Mouse (Mus musculus): Measurements from ENCODE around the gene Ccser1. TPM values are rescaled to one million over a fixed set of nuclear protein-coding genes. Genes with fewer than 3 reads are reported as not detected.

Ccser1 gene
- polyA plus RNA-seq, 1 experiment from 2014 or later, result 3.8 TPM

- 75% methylated on average over 3 of the region's 3 CpGs for WGBS
- H3K4me2 ChIP-seq (ENCODE audit: low read depth, low read length), result no peak overlapping the region
- H3K9me3 ChIP-seq (ENCODE audit: control insufficient read depth, low read length), result no peaks in the 10 kb centered on the region
- H3K27me3 ChIP-seq (replicated peaks; ENCODE audit: control insufficient read depth, insufficient read depth, low read length), result no peaks in the 10 kb centered on the region
- H3K36me3 ChIP-seq (ENCODE audit: control insufficient read depth, insufficient read depth, low read length), result no peaks in the 10 kb centered on the region
- H3K27ac ChIP-seq (ENCODE audit: low read length), result no peak overlapping the region
- H3K9ac ChIP-seq (ENCODE audit: low read depth, low read length), result no peak overlapping the region
- no peaks in the 10 kb centered on the region for H3K4me1 ChIP-seq (ENCODE audit: control insufficient read depth, insufficient read depth, low read length)
- no peak overlapping the region for H3K4me3 ChIP-seq (ENCODE audit: low read length)
- no peak for ATAC-seq
Measured at GRCm38 (mm10) chr6:61432167-61432566, 252.0 kb downstream of the Ccser1 start.

DNA sequence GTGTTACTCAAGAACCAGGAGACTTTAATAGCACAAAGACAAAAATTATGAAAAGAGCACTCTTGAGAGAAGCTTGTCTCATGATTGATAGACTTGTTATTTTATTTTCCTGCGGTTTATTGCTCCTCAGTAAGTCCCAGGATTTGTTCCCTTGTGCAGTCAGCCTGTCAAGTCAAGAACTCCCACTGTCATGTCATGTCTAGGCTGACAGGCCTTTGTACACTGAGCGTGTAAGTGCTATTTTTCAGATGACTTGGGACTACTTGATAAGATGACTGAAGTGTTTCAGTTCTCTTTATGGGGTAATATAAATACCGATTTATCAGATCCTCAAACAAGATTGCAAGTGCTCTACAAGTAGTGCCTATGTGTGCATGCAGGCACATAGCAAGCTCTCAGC lies 252.6 kb downstream of the Ccser1 start:
- no peaks in the 10 kb centered on the region for H3K9me3 ChIP-seq (ENCODE audit: control insufficient read depth, low read length)
- H3K36me3 ChIP-seq (ENCODE audit: control insufficient read depth, insufficient read depth, low read length), result no peaks in the 10 kb centered on the region
- no peak overlapping the region for H3K27ac ChIP-seq (ENCODE audit: low read length)
- no peak overlapping the region for H3K4me3 ChIP-seq (ENCODE audit: low read length)
- H3K4me2 ChIP-seq (ENCODE audit: low read depth, low read length), result no peak overlapping the region
- 59% methylated on average over 3 of the region's 3 CpGs for WGBS
- H3K27me3 ChIP-seq (replicated peaks; ENCODE audit: control insufficient read depth, insufficient read depth, low read length), result no peaks in the 10 kb centered on the region
- no peak for ATAC-seq
- no peak overlapping the region for H3K9ac ChIP-seq (ENCODE audit: low read depth, low read length)
- H3K4me1 ChIP-seq (ENCODE audit: control insufficient read depth, insufficient read depth, low read length), result no peaks in the 10 kb centered on the region

DNA sequence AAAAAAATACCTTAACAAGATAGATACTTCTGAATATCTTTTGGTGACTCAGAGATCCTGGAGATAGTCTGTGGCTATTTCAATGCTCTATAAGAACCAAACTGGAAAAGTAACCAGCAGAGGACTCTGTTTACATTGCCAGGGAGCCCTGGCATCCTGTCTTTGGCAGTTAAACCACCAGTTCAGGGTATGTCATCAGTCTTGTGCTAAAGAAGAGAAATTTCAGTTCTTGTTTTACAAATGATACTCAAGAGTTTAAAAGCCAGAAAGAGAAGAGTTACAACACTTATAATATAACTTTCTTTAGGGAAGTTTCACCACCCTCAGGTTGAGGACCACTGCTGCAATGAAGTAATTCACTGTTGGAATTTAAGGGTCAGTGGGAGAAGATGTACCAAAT lies 258.0 kb downstream of the Ccser1 start:
- no peak for ATAC-seq

GRCm38 (mm10) chr6:61471371-61472152 lies 291.4 kb downstream of the Ccser1 start:
- WGBS, result 77% methylated on average over 2 of the region's 2 CpGs
- H3K9me3 ChIP-seq (ENCODE audit: control insufficient read depth, low read length), result no peaks in the 10 kb centered on the region
- H3K4me3 ChIP-seq (ENCODE audit: low read length), result no peak overlapping the region
- H3K4me2 ChIP-seq (ENCODE audit: low read depth, low read length), result no peak overlapping the region
- no peak overlapping the region for H3K27ac ChIP-seq (ENCODE audit: low read length)
- no peak for ATAC-seq
- no peaks in the 10 kb centered on the region for H3K36me3 ChIP-seq (ENCODE audit: control insufficient read depth, insufficient read depth, low read length)
- H3K27me3 ChIP-seq (replicated peaks; ENCODE audit: control insufficient read depth, insufficient read depth, low read length), result no peaks in the 10 kb centered on the region
- H3K9ac ChIP-seq (ENCODE audit: low read depth, low read length), result no peak overlapping the region
- H3K4me1 ChIP-seq (ENCODE audit: control insufficient read depth, insufficient read depth, low read length), result no peaks in the 10 kb centered on the region

More for the DNA sequence above, 258.0 kb downstream of the Ccser1 start:
- Histone ChIP-seq H3K27ac (ENCODE audit: low read length) (no peak overlapping the region), H3K4me2 (ENCODE audit: low read depth, low read length) (no peak overlapping the region), H3K9me3 (ENCODE audit: control insufficient read depth, low read length) (no peaks in the 10 kb centered on the region), H3K36me3 (ENCODE audit: control insufficient read depth, insufficient read depth, low read length) (no peaks in the 10 kb centered on the region), H3K9ac (ENCODE audit: low read depth, low read length) (no peak overlapping the region), H3K4me3 (ENCODE audit: low read length) (no peak overlapping the region), H3K4me1 (ENCODE audit: control insufficient read depth, insufficient read depth, low read length) (no peaks in the 10 kb centered on the region), H3K27me3 (replicated peaks; ENCODE audit: control insufficient read depth, insufficient read depth, low read length) (no peaks in the 10 kb centered on the region)

DNA sequence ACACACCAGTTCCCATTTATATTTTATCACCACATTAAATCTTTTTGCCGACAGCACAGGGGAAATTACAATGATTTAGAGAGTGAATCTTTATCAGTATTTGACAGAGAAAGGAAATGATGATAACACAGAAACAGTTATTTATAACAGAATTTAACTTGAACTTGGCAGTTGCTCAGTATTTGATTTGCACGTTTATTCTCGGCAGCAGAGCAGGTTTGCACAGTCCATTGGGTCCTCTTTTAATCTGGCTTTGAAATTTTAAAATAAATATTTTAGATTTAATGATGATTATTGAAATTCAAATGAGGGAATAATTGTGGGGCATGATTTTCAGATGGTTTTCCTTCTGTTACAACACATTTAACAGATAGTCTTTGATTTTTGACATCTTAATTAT lies 305.2 kb downstream of the Ccser1 start:
- Histone ChIP-seq H3K36me3 (ENCODE audit: control insufficient read depth, insufficient read depth, low read length) (no peaks in the 10 kb centered on the region), H3K9me3 (ENCODE audit: control insufficient read depth, low read length) (no peaks in the 10 kb centered on the region), H3K4me1 (ENCODE audit: control insufficient read depth, insufficient read depth, low read length) (no peaks in the 10 kb centered on the region), H3K4me3 (ENCODE audit: low read length) (no peak overlapping the region), H3K27me3 (replicated peaks; ENCODE audit: control insufficient read depth, insufficient read depth, low read length) (no peaks in the 10 kb centered on the region), H3K9ac (ENCODE audit: low read depth, low read length) (no peak overlapping the region), H3K27ac (ENCODE audit: low read length) (no peak overlapping the region), H3K4me2 (ENCODE audit: low read depth, low read length) (no peak overlapping the region)
- WGBS, result 69% methylated on average over 3 of the region's 3 CpGs
- ATAC-seq, result no peak

GRCm38 (mm10) chr6:61491979-61492821 lies 312.1 kb downstream of the Ccser1 start:
- no peak overlapping the region for H3K4me2 ChIP-seq (ENCODE audit: low read depth, low read length)
- no peaks in the 10 kb centered on the region for H3K4me1 ChIP-seq (ENCODE audit: control insufficient read depth, insufficient read depth, low read length)
- no peak overlapping the region for H3K27ac ChIP-seq (ENCODE audit: low read length)
- no peaks in the 10 kb centered on the region for H3K27me3 ChIP-seq (replicated peaks; ENCODE audit: control insufficient read depth, insufficient read depth, low read length)
- H3K9ac ChIP-seq (ENCODE audit: low read depth, low read length), result no peak overlapping the region
- no peak for ATAC-seq
- no peak overlapping the region for H3K4me3 ChIP-seq (ENCODE audit: low read length)
- H3K9me3 ChIP-seq (ENCODE audit: control insufficient read depth, low read length), result no peaks in the 10 kb centered on the region
- 75% methylated on average over 4 of the region's 4 CpGs for WGBS
- H3K36me3 ChIP-seq (ENCODE audit: control insufficient read depth, insufficient read depth, low read length), result no peaks in the 10 kb centered on the region

DNA sequence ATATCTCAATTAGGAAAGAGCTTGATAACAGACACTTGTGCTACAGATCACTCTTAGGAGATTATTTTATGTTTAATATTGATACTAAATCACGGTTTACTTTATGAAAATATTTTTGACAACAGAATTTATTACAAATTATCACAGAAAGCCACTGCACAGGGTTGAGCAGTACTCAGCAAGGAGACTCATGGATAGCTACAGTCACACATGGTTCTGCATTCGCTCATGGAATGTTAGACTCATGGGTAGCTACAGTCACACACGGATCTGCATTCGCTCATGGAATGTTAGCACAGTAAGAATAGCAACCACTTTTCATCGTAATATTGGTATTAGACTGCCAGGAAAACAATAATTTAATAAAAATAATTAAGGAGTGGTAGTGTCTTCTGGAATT lies 313.3 kb downstream of the Ccser1 start:
- H3K36me3 ChIP-seq (ENCODE audit: control insufficient read depth, insufficient read depth, low read length), result no peaks in the 10 kb centered on the region
- H3K4me2 ChIP-seq (ENCODE audit: low read depth, low read length), result no peak overlapping the region
- H3K4me3 ChIP-seq (ENCODE audit: low read length), result no peak overlapping the region
- no peaks in the 10 kb centered on the region for H3K4me1 ChIP-seq (ENCODE audit: control insufficient read depth, insufficient read depth, low read length)
- no peak for ATAC-seq
- H3K27ac ChIP-seq (ENCODE audit: low read length), result no peak overlapping the region
- WGBS, result 88% methylated on average over 5 of the region's 5 CpGs
- no peaks in the 10 kb centered on the region for H3K9me3 ChIP-seq (ENCODE audit: control insufficient read depth, low read length)
- H3K9ac ChIP-seq (ENCODE audit: low read depth, low read length), result no peak overlapping the region
- no peaks in the 10 kb centered on the region for H3K27me3 ChIP-seq (replicated peaks; ENCODE audit: control insufficient read depth, insufficient read depth, low read length)

- Histone ChIP-seq H3K9me3 (ENCODE audit: control insufficient read depth, low read length) (no peaks in the 10 kb centered on the region), H3K36me3 (ENCODE audit: control insufficient read depth, insufficient read depth, low read length) (no peaks in the 10 kb centered on the region), H3K27ac (ENCODE audit: low read length) (no peak overlapping the region), H3K9ac (ENCODE audit: low read depth, low read length) (no peak overlapping the region), H3K4me3 (ENCODE audit: low read length) (no peak overlapping the region), H3K4me1 (ENCODE audit: control insufficient read depth, insufficient read depth, low read length) (no peaks in the 10 kb centered on the region), H3K4me2 (ENCODE audit: low read depth, low read length) (no peak overlapping the region), H3K27me3 (replicated peaks; ENCODE audit: control insufficient read depth, insufficient read depth, low read length) (no peaks in the 10 kb centered on the region)
- WGBS, result 74% methylated on average over 2 of the region's 2 CpGs
- ATAC-seq, result no peak
Measured at GRCm38 (mm10) chr6:61515310-61515709, 335.2 kb downstream of the Ccser1 start.

- no peaks in the 10 kb centered on the region for H3K9me3 ChIP-seq (ENCODE audit: control insufficient read depth, low read length)
- H3K36me3 ChIP-seq (ENCODE audit: control insufficient read depth, insufficient read depth, low read length), result no peaks in the 10 kb centered on the region
- H3K27ac ChIP-seq (ENCODE audit: low read length), result no peak overlapping the region
- H3K4me2 ChIP-seq (ENCODE audit: low read depth, low read length), result no peak overlapping the region
- no peaks in the 10 kb centered on the region for H3K27me3 ChIP-seq (replicated peaks; ENCODE audit: control insufficient read depth, insufficient read depth, low read length)
- no peak for ATAC-seq
- no peak overlapping the region for H3K4me3 ChIP-seq (ENCODE audit: low read length)
- WGBS, result 72% methylated on average over 2 of the region's 2 CpGs
- H3K4me1 ChIP-seq (ENCODE audit: control insufficient read depth, insufficient read depth, low read length), result 0 out of 2 replicates have a peak, but pooled peaks cover 6% of the 10 kb centered on the region
- no peak overlapping the region for H3K9ac ChIP-seq (ENCODE audit: low read depth, low read length)
Measured at GRCm38 (mm10) chr6:61521587-61521986, 341.5 kb downstream of the Ccser1 start.
